Mouse (Mus musculus) spleen, postnatal 10 days (tissue): ENCODE measurements around the gene Foxl2.

Experiments
- DNase-seq, 2 experiments: peaks; one replicate each; pipeline ENCODE4 v3.0.0; 2021 to 2022; ENCODE audit warnings: low spot score in 2 of 2

The Foxl2 gene

DNA sequence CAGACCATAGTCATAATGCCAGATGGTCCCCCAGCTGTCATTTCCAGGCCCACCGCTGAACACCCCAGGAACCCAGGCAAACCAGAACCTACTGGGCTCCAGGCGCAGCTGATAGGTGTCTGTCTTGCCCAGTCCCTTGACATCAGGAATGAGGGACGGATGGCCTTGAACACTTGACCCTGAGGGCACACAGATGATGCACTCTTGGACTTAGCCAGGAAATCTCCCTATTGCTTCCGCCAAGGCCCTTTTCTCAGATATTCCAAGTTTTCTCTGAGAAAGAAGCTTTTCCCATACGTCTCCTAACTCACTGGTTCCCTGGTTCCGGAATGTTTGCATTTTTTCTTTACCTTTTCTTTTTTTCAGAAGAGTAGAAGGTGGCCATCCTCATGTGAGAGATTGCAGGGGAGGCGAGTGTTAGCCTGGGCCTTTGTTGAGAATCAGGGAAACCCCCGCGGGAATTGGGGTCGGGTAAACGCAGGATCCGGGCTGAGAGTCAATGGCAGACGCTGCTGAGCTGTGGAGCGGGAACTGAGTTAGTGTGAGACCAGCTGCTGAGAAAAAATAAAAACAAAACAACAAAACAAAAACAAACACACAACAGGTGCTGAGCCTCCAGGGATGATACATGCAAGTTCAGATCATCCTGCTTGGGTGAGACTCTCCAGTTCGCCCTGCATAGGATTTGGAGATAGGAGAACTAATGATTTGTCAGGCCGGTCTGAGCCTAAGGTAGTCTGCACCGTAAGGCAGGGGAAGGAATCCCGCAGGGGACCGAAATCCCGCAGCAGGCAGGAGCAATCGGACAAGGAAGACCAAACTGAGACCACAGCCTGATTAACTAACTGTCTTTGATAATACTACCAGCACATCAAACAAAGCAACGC lies 6.7 kb downstream of the Foxl2 start:
- DNase-seq: no peak

GRCm38 (mm10) chr9:98962478-98963142 lies 7.5 kb downstream of the Foxl2 start:
- no peak for DNase-seq

- no peak for DNase-seq
Measured at GRCm38 (mm10) chr9:98963661-98964060, 8.6 kb downstream of the Foxl2 start.

DNA sequence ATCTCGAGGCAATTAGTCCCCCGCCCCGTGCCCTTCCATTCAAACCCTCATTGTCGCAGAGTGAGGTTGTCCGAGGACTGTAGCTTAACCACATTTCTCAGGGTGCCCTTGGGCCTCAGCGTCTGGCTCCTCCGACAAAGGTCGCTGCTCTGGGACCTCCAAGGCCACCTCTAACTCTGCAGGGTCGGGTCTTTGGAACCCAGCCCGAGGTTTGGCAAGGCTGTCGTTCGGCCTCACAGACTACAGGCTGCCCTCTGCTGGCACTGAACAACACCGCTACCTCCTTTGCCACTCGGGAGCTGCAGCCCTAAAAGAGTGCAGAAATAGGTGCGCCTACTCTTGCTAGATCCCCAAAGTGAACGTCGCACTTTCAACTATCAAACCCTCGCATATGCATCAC lies 10.0 kb downstream of the Foxl2 start:
- DNase-seq: peak in 1 of 2 experiments; percentile 38

DNA sequence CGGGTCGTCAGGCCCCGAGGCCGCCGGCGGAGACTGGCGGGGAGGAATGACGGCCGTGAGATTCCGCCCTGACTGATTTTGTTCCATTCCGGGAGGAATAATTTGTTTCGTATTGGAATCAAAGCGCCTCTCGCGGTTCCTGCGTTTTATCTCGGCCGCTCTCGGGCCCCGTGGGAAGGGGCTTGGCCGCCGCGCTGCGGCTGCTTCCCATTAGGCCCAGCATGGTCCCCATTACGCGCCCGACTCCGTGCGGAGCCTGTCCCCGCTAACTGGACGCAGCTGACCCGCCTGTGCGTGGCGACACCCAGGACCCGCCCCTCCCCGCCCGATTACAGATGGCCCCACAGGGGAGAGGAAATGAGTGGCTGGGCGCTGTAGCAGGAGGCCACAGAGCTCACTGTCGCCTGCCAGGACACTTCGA lies 18.0 kb downstream of the Foxl2 start:
- DNase-seq: no peak

DNA sequence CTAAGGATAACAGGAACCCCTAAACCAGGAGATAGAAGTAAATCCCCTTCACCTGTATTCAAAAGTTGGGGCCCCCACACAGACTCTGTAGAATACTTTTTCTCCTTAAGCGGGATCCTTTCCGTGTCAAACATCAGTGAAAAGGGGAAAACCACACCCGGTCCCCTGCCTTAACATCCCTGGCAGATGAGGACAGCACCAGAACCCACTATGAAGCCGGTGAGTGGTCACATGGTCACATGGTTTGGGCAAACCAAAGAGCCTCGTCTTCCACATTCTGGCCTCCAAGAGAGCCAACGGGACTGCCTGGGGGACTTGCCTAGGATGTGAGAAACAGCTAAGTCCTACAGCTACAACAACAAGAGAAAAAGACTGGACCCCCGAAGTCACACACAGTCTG lies 18.5 kb downstream of the Foxl2 start:
- no peak for DNase-seq

GRCm38 (mm10) chr9:98974898-98975297 lies 19.8 kb downstream of the Foxl2 start:
- no peak for DNase-seq

DNA sequence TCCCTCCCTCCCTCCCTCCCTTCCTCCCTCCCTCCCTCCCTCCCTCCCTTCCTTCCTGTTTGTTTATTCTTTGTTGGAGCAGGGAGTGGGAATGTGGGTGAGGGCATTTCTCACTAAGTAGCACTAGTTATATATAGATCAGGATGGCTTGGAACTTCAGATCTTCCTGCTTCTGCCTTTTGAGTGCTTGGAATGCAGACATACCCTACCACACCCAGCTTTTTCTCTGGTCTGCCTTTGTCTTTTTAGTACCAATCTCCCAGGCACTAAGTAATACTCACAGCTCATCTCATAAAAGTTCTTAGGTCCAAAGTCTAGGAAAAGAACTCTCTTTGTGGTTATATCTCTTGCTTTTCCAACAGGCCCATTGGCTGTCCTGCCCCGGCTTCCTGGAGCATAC lies 21.0 kb downstream of the Foxl2 start:
- DNase-seq: no peak

GRCm38 (mm10) chr9:98976520-98976919 lies 21.4 kb downstream of the Foxl2 start:
- no peak for DNase-seq

DNA sequence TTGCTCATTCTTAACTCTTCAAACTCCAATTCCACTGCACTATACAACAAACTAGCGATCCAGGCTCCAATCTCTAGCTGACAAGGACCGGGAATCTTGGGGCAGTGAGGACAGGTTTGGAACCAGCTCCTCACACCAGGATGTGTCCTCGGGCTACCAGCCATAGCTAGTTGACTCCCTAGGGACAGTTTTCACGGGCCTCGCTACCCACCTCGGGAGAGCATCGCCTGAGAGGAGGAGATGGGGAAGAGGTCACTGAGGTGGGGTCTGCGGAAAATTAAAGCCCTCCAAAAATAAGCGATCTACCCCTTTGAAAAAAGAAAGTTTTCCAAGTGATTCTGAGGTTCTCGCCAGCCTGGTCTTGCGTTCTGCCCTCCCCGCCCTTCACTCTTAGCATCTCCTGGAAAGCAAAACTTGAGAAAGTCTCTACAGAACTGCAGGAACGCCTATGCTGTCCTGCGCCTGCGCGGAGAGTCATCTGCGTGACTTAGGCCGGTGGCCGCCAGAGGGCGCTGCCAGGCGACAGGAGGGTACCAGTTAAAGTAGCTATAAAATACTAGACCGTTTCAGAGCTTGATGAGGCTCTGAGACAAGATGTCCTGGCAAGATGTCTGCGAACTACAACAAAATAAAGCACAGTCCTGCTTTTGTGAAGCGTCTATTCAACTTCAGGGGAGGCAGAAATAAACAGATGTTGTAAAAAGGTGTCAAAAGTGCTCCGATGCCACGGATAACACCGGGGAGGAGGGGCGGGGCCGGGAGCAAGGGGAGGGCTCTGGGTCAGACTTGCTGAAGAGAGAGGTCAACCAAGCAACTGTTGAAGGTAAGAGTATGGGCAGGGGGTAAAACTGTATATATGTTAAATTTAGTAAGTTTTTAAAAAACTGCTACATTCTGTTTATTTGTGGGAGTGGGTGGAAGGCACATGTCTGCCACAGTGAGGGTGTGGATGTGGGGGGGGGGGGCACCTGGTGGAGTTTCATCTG lies 24.6 kb downstream of the Foxl2 start:
- DNase-seq: peak; percentile 77 to 93

DNA sequence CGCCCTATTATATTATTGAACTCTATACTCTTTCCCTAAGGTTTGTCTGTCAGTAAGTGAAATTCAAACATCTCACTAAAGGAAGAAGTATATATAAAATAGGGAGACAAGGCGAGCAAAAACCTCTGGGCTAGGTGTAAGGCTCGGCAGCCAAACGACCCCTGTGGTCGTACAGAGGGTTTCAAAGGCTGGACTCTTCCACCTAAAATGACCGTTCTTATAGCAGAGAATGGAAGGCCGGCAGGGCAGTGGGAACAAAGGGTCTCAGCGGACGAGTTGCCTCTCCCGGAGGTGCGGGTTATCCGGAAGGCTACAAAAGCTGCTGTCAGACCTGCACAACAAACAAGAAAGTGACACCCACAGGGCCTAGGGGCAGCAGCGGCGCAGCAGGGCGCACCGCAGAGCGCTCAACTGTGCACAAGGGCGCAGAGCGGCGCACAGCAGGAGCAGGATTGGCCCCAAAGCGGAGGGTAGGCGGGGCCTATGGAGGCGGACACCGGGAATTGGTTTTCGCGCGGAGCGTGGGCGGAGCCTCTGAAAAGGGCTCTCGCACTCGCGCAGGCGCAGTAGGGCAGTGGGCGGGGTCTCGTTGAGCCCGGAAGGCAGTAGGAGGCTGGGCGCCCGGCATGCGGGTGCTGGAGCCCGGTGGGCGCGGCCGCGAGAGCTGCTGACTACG lies 30.9 kb downstream of the Foxl2 start, which contains the start of gene Faim:
Gene Faim (plus strand): TSS at position 574 of the 676 bp plus-strand sequence.
- peak; percentile 99 to 100 for DNase-seq

DNA sequence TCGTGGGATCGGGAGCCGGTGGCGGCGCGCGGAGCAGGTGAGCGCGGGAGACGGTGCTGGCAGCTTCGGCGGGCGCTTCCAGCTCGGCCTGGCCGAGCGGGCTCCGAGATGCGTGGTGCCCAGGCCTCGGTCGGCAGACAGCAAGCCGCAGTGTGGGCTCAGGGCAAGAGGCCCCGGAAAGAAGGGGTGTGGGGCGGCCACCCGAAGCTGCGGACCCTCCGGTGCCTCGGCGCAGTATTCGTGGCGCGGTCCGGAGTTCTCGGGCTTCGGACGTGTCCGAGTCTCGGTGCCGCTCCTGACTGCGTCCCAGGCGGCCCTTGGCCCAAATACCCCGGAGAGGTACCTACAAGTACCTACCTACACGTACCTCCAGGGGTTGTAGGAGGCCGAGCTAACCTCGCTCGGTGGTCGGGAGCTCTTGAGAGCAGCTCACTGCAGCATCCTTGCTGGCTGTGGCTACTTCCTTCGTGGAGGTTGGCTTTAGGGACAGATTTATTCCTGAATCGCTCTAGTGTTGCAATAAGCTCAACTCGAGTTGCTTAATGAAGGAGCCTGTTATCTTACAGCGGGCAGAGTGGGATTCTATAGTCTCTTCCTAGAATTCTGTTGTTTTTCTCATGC lies 31.5 kb downstream of the Foxl2 start:
- DNase-seq: no peak

- no peak for DNase-seq
Measured at GRCm38 (mm10) chr9:98987131-98987530, 32.0 kb downstream of the Foxl2 start.

DNA sequence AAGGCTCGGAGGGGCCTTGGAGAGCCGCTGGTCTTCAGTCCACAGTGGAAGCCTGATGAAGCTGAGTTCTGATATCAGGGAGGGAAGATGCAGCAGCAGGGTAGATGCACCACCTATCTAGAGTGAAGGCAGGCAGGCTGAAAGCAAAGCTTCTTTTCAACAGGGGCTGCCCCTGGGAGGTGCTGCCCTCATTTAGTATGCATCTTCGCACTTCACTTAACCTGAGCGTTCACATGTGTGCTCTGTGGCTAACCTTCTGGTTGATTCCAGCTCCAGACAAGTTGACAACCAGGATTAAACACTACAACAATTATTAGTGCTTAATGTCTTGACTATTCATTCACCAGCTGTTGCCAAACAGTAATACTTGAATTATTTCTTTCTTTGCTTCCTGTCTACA lies 39.0 kb downstream of the Foxl2 start:
- DNase-seq: no peak

GRCm38 (mm10) chr9:98999881-99000339 lies 44.8 kb downstream of the Foxl2 start:
- no peak for DNase-seq

GRCm38 (mm10) chr9:99001326-99001725 lies 46.2 kb downstream of the Foxl2 start:
- no peak for DNase-seq
